Mouse (Mus musculus) heart, adult 2 months (tissue): ENCODE results near the gene Lrrc75a. TPM values are rescaled to one million over a fixed set of nuclear protein-coding genes. Genes with fewer than 3 reads are reported as not detected.
A peak's percentile ranks its signal among the peaks of the same experiment; 100 is the strongest.

Experiments used
- DNase-seq, 2 experiments: peaks; one replicate each; pipeline ENCODE4 v3.0.0; 2021
- H3K27ac ChIP-seq: fragments of 200-600 bp; 2 replicates; pipeline ENCODE4 v1.8.1; 2022
- H3K27me3 ChIP-seq: fragments of 200-500 bp; 2 replicates; pipeline ENCODE4 v1.6.1; 2012; ENCODE audit warnings: mild to moderate bottlenecking, low read length, inconsistent platforms, mixed read lengths; ENCODE audit not compliant: control insufficient read depth, insufficient read depth
- H3K36me3 ChIP-seq: fragments of 200-500 bp; 2 replicates; pipeline ENCODE4 v1.6.1; 2012; ENCODE audit warnings: low read length, inconsistent platforms; ENCODE audit not compliant: control insufficient read depth, insufficient read depth
- H3K4me1 ChIP-seq: fragments of 200-500 bp; 2 replicates; pipeline ENCODE4 v1.6.1; 2011; ENCODE audit warnings: low read length; ENCODE audit not compliant: control insufficient read depth, insufficient read depth
- H3K4me3 ChIP-seq: fragments of 200-600 bp; 2 replicates; pipeline ENCODE4 v1.8.1; 2022
- H3K79me2 ChIP-seq: fragments of 200-500 bp; replicated peaks from 2 replicates; pipeline ENCODE4 v1.6.1; 2012; ENCODE audit warnings: mild to moderate bottlenecking, inconsistent platforms, low read length, moderate library complexity, mixed read lengths; ENCODE audit not compliant: control insufficient read depth, insufficient read depth
- H3K9ac ChIP-seq: fragments of 200-500 bp; 2 replicates; pipeline ENCODE4 v1.6.1; 2012; ENCODE audit warnings: low read depth, mild to moderate bottlenecking, control low read depth, inconsistent platforms, low read length, mixed read lengths
- CTCF ChIP-seq: fragments of 200-600 bp; IDR thresholded peaks from 2 replicates; pipeline ENCODE4 v1.8.1; 2022; ENCODE audit warnings: antibody characterized with exemption, mild to moderate bottlenecking, moderate library complexity
- EP300 ChIP-seq: fragments of 200-500 bp; IDR thresholded peaks from 2 replicates; pipeline ENCODE4 v1.6.1; 2011; ENCODE audit warnings: low read depth, low read length, control low read depth; ENCODE audit not compliant: insufficient read depth
- POLR2A ChIP-seq: fragments of 200-500 bp; IDR thresholded peaks from 2 replicates; pipeline ENCODE4 v1.6.1; 2011; ENCODE audit warnings: mild to moderate bottlenecking, low read depth, low read length, control low read depth; ENCODE audit not compliant: insufficient read depth
- WGBS: fragments of 180-500 bp; shearing (Covaris S2); methylation state at CpG from one replicate; pipeline ENCODE4 v1.1.7; 2018; 5-methylcytosine and 5-hydroxymethylcytosine counted together
- intact Hi-C: fragments of 180-260 bp; cut with DNase I; formaldehyde crosslinking; loops from one replicate; pipeline ENCODE4 v1.15.1; 2025
- polyA plus RNA-seq: library from polyadenylated mRNA; depleted of rRNA; stranded (reverse); fragments of >200 nt; gene quantifications from 2 replicates; pipeline ENCODE4 v1.2.3, GENCODE M21; 2012
- total RNA-seq, 2 experiments: library from RNA; stranded (reverse); gene quantifications; 2 replicates each; pipeline ENCODE4 v1.2.3; 2021

Gene Lrrc75a
- total and polyA plus RNA-seq, 3 experiments, result 3.3 to 6.2 (median 4.2) TPM

- Histone ChIP-seq H3K27me3 (no peaks in the 10 kb centered on the region), H3K4me1 (peaks cover 3% of the 10 kb centered on the region), H3K27ac (peak overlapping the region; percentile 93), H3K4me3 (peak overlapping the region; percentile 94), H3K79me2 (no peaks in the 10 kb centered on the region; the same call in 1 of the 2 replicates), H3K9ac (peak overlapping the region; percentile 83), H3K36me3 (peaks cover 13% of the 10 kb centered on the region)
- no peak for DNase-seq
- 13% methylated on average over 17 of the region's 17 CpGs for WGBS
- TF ChIP-seq EP300, result no peak
- no peak for TF ChIP-seq CTCF
- TF ChIP-seq POLR2A, result no peak
- intact Hi-C loops, result loop anchor here (2.0 to 10.0 kb wide), 2 partner anchors 51 to 273 kb away; partner anchors contain the start of genes Tvp23b and Ubb
Measured at GRCm38 (mm10) chr11:62601732-62602618, 46.3 kb downstream of the Lrrc75a start.

GRCm38 (mm10) chr11:62598571-62598970, 49.8 kb downstream of the Lrrc75a start:
- no peak for TF ChIP-seq EP300
- WGBS, result 58% methylated on average over 4 of the region's 4 CpGs
- Histone ChIP-seq H3K79me2 (no peaks in the 10 kb centered on the region; the same call in 1 of the 2 replicates), H3K36me3 (no peaks in the 10 kb centered on the region), H3K9ac (no peak overlapping the region), H3K4me1 (peaks cover 1% of the 10 kb centered on the region; the same call in 1 of the 2 replicates), H3K27ac (no peak overlapping the region), H3K4me3 (no peak overlapping the region), H3K27me3 (no peaks in the 10 kb centered on the region)
- intact Hi-C loops, result no loop called here
- DNase-seq, result no peak

- intact Hi-C loops, result no loop called here
- H3K4me3 ChIP-seq, result no peak overlapping the region
- no peak for TF ChIP-seq EP300
- TF ChIP-seq POLR2A, result no peak
- TF ChIP-seq CTCF, result no peak
- 43% methylated on average over 8 of the region's 8 CpGs for WGBS
- no peaks in the 10 kb centered on the region; the same call in 1 of the 2 replicates for H3K4me1 ChIP-seq
- no peak overlapping the region for H3K9ac ChIP-seq
- DNase-seq, result no peak
- H3K27me3 ChIP-seq, result no peaks in the 10 kb centered on the region
- no peaks in the 10 kb centered on the region for H3K79me2 ChIP-seq
- H3K36me3 ChIP-seq, result no peaks in the 10 kb centered on the region
- H3K27ac ChIP-seq, result no peak overlapping the region
Measured at GRCm38 (mm10) chr11:62591904-62592575, 56.3 kb downstream of the Lrrc75a start.

GRCm38 (mm10) chr11:62591026-62591425, 57.3 kb downstream of the Lrrc75a start:
- no peak for DNase-seq
- H3K27me3 ChIP-seq, result no peaks in the 10 kb centered on the region
- H3K79me2 ChIP-seq, result no peaks in the 10 kb centered on the region
- H3K36me3 ChIP-seq, result no peaks in the 10 kb centered on the region
- WGBS, result 95% methylated on average over 2 of the region's 2 CpGs
- no peak overlapping the region for H3K27ac ChIP-seq
- H3K4me3 ChIP-seq, result no peak overlapping the region
- no peaks in the 10 kb centered on the region; the same call in 1 of the 2 replicates for H3K4me1 ChIP-seq
- intact Hi-C loops, result no loop called here
- TF ChIP-seq CTCF (no peak), EP300 (no peak), POLR2A (no peak)
- no peak overlapping the region for H3K9ac ChIP-seq

GRCm38 (mm10) chr11:62589391-62589790, 58.9 kb downstream of the Lrrc75a start:
- no peaks in the 10 kb centered on the region for H3K79me2 ChIP-seq
- 89% methylated on average over 10 of the region's 10 CpGs for WGBS
- no peak overlapping the region for H3K27ac ChIP-seq
- DNase-seq, result no peak
- no peak overlapping the region for H3K4me3 ChIP-seq
- no peaks in the 10 kb centered on the region for H3K36me3 ChIP-seq
- intact Hi-C loops, result no loop called here
- no peaks in the 10 kb centered on the region for H3K27me3 ChIP-seq
- H3K4me1 ChIP-seq, result no peaks in the 10 kb centered on the region; the same call in 1 of the 2 replicates
- no peak for TF ChIP-seq POLR2A
- TF ChIP-seq CTCF, result no peak
- TF ChIP-seq EP300, result no peak
- no peak overlapping the region for H3K9ac ChIP-seq
